Mouse (Mus musculus): ENCODE measurements around the gene Rsl1. TPM values are rescaled to one million over a fixed set of nuclear protein-coding genes. Genes with fewer than 3 reads are reported as not detected.
"Not testable (repeated sequence)": the region's sequence is repeated elsewhere in the genome, so short reads cannot be mapped to it uniquely, and the experiment has no call there.

Gene Rsl1
- total RNA-seq (2022): 1 to 10 TPM; 1.8 to 2.9 (median 2.1) TPM

DNA sequence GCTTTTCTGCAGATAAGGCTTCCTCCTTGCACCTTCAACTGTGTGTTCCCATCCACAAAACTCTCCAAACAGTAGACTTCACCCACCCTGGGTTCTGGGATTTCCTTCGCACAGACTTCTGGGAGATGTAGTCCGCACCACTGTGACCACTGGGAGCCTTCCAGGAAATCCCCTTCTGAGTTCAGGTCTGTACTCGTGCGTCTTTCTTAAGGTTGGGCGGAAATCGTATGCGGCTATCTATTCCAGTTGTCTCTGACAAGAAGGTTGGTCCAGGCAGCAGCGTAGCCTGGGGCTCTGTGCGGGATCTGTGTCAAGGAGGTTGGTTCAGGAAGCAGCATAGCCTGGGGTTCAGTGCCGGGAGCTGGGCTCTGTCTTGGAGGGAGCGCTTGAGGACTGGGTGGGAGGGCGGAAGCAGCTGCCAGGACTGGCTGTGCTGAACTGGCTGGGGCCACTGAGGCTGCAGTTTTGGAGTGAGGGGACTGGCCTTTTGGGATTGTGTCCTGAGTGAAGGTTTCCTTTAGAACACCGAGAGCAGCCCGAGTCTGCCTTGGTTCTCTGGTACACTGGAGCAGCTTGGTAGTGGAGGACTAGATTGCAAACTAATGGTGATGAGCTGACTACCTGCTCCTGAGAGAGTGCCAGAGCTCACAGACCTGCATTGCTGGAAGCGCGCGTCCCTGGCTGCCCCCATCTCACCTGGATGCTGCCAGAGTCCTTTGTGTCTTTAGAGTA is at the start of gene Rsl1:
Gene Rsl1 (plus strand): TSS at position 192 of the 732 bp plus-strand sequence.
- peak; percentile 46 to 47 for DNase-seq (ENCODE audit: low spot score in 2 of 2)

DNA sequence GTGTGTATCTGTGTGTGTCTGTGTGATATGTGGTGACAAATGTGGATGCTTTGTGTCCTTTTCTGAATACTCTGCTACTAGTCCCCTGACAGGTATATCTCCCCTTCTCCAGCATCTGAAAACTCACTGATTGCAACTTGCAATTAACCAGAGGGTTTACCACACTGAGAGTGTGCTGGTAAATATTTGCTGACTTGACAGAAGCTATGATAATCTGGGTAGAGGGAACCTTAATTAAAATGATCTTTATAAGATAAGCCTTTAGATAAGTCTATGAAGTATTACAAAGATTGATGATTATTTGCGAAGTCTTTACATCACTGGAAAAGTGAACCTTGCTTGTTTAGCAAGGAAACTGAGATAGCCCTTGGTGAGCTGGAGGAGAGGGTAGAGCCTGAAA is 48.5 kb upstream of the Rsl1 start:
- no peak for DNase-seq (ENCODE audit: low spot score in 2 of 2)

DNA sequence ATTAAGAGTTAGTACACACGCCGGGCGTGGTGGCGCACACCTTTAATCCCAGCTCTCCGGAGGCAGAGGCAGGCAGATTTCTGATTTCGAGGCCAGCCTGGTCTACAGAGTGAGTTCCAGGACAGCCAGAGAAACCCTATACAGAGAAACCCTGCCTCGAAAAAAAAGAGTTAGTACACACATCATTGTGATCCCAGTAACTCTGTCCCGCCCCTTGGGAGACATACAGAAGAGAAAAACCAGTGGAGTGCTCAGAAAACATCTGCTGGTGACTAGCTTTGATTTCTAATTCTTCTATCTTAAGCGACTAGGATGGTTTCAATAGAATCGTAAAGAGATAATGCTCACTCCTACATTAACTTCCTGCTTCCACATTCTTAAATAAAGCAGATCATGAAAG is 45.5 kb upstream of the Rsl1 start:
- DNase-seq (ENCODE audit: low spot score in 2 of 2): not testable (repeated sequence)

DNA sequence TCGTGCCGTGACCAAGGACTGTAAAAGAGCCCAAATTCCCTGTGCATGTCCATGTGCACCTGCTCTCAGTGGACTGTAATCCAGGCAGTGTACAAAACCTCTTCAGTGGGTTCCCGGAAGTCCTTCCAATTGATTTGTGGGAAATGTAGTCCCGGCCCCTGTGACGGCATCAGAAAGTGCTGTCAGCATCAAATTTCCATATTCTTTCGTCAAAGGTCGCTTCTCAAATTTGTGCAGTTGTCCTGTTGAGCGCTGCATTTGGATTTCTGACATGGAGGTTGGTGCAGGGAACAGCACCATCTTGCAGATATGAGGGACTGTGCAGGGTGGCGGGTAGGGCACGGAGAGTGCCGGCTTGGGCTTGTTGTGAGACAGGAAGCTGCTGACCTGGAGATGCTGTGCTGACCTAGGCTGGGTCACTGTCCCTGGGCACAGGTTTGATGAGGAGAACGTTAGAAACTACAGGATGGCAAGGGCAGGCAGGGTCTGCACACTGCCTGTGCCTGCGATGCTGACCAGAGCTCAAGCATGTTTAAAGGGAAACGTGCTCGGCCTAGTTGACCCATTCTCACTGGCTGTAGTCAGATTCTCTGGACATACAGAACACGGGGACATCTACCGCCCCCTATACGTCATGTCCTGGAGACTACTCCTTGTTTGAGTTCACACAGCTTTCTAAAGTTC is 44.8 kb upstream of the Rsl1 start:
- peak; percentile 60 to 63 for DNase-seq (ENCODE audit: low spot score in 2 of 2)

DNA sequence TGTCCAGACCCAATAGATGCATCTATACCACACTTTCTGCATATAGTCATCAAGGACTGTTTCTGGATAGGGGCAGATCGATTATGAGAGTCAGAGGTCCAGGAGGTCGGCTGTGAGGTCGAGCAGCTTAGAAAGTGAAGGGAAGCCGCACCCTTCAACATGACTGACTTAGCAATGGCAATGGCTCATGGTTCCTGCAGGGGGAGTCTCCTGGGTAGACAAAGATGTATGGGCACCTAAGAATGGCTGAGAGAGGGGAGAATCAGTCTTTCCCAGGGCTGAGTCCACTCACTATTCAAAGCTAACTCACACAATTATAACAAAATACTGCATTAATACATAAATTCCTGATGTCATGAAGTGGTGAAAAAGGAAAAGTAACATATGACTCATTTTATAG is 6.9 kb upstream of the Rsl1 start:
- DNase-seq (ENCODE audit: low spot score in 2 of 2): not testable (repeated sequence)

DNA sequence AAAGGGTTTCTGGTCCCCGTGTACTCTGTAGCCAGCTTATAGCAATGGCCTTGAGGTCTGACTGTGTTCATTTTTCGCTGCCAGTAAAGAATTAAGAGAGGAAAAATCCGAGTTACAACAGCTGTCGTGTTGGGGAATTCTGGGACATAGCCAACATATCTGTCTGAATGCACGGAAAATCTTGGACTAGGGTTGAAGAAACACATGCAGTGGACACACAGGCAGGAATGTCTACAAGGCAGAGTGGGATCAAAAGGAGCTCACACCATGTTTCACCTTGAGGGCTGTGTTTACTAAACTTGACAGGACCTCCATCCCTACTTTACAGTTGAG is 707 bp downstream of the Rsl1 start:
- DNase-seq (ENCODE audit: low spot score in 2 of 2): no peak

DNA sequence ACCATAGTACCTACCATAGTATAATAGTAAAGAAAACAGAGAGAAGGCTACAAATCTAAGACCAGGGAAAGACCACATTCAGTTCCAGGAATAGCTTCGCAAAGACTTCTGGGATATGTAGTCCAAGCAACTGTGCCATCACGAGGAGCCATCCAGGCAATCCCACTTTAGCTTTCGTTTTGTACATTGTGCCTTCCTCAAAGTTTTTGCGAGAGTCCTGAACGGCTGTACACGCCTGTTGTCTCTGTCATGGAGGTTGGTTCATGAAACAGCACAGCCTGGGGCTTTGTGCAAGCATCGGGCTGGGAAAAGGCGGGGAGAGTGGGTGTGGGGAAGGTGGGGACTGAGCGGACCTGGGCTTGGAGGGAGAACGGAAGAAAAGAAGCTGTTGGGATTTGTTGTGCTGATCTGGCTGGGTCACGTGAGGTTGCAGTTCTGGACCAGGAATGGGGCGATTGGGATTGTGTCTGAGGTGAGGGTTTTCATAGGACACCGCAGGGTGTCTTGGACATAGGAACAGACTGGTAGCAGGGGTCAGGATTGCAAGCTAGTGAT is 21.4 kb downstream of the Rsl1 start, which contains the start of gene Zfp455:
Gene Zfp455 (plus strand): TSS at position 167 of the 555 bp plus-strand sequence.
- DNase-seq (ENCODE audit: low spot score in 2 of 2): peak; percentile 8 to 15

DNA sequence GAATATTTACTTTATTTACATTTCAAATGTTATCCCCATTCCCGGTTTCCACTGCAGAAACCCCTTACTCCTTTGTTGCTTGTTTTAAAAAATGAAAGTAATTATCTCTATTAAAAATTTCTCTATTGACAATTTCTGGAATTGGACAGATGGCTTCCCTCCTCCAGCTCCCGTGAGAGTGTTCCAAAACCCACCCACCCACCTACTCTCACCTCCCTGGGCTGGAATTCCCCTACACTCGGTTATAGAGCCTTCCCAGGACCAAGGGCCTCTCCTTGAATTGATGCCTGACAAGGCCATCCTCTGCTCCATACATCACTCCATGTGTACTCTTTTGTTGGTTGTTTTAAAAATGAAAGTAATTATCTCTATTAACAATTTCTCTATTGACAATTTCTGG is 28.7 kb downstream of the Rsl1 start:
- DNase-seq (ENCODE audit: low spot score in 2 of 2): no peak

DNA sequence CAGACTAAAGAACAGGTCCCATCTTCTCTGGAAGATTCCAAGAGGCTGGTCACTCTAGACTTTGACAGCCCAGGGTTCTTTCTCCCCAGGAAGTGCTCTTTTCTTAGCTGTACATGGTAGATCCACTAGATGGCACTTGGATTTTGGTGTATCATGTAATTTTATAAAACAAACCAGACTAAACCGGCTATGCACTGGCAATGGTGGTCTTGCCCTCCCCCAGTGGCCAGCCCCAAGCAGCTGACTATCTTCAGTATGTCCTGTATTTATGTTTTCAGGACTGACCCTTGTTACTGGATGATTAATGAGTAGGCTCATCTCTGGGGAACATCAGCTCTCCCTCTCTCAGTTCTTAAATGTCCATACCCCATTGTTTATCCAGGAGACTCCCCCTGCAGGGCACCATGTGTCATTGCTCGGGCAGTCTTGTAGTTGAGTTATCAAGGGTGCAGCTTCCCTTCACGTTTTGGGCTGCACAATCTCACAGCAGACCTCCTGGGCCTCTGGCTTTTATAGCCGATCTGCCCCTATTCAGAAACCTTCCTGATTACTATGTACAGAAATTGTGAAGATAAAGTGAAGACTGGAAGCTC is 41.1 kb downstream of the Rsl1 start:
- no peak for DNase-seq (ENCODE audit: low spot score in 2 of 2)

Other genes with a start within 250 kb of the Rsl1 start
- gene Zfp712, start 112.0 kb upstream of the Rsl1 start, total RNA-seq (2022): 1 to 10 TPM in 1 of 4 experiments, under 1 TPM in 3; 0.87 to 1.3 (median 0.95) TPM
- 1 to 10 TPM; 1.6 to 2.3 (median 1.9) TPM for gene Zfp708, start 75.2 kb upstream of the Rsl1 start, total RNA-seq (2022)
- 1 to 10 TPM; 1.0 to 2.2 (median 1.9) TPM for gene Gm28557, start 64.6 kb upstream of the Rsl1 start, total RNA-seq (2022)
- gene Rslcan18, start 56.9 kb upstream of the Rsl1 start, total RNA-seq (2022): under 1 TPM; 0.40 to 0.68 (median 0.53) TPM
- gene Zfp759, start 51.5 kb upstream of the Rsl1 start, total RNA-seq (2022): 1 to 10 TPM; 5.3 to 7.1 (median 5.5) TPM
- gene Zfp455, start 21.3 kb downstream of the Rsl1 start, total RNA-seq (2022): 1 to 10 TPM in 1 of 4 experiments, under 1 TPM in 3; 0.41 to 1.0 (median 0.70) TPM
- 1 to 10 TPM in 3 of 4 experiments, under 1 TPM in 1; 0.83 to 1.7 (median 1.2) TPM for gene Zfp458, start 105.3 kb downstream of the Rsl1 start, total RNA-seq (2022)
- 1 to 10 TPM; 3.9 to 6.5 (median 4.9) TPM for gene Zfp457, start 133.3 kb downstream of the Rsl1 start, total RNA-seq (2022)
- gene Zfp595, start 159.4 kb downstream of the Rsl1 start, total RNA-seq (2022): 1 to 10 TPM; 1.3 to 2.0 (median 1.5) TPM
- 1 to 10 TPM in 1 of 4 experiments, under 1 TPM in 2, not detected in 1; 0.78 to 1.0 (median 0.90) TPM for gene Gm28044, start 187.4 kb downstream of the Rsl1 start, total RNA-seq (2022)
- 1 to 10 TPM; 1.0 to 1.3 (median 1.1) TPM for gene Zfp953, start 187.4 kb downstream of the Rsl1 start, total RNA-seq (2022)
- 1 to 10 TPM in 1 of 4 experiments, under 1 TPM in 1, not detected in 2; 0.63 to 1.1 TPM for gene Gm28041, start 202.6 kb downstream of the Rsl1 start, total RNA-seq (2022)
- under 1 TPM; 0.08 to 0.54 (median 0.15) TPM for gene Zfp456, start 202.6 kb downstream of the Rsl1 start, total RNA-seq (2022)
- gene Zfp429, start 226.6 kb downstream of the Rsl1 start, total RNA-seq (2022): 1 to 10 TPM in 2 of 4 experiments, under 1 TPM in 2; 0.88 to 1.3 (median 1.1) TPM
- gene Zfp459, start 248.2 kb downstream of the Rsl1 start, total RNA-seq (2022): 1 to 10 TPM in 1 of 4 experiments, under 1 TPM in 3; 0.22 to 1.7 (median 0.53) TPM

Measured in gastrocnemius, adult 8-10 months (tissue).